Mouse (Mus musculus): Measurements from ENCODE around the gene Selenoh. TPM values are rescaled to one million over a fixed set of nuclear protein-coding genes. Genes with fewer than 3 reads are reported as not detected.

Selenoh gene
- polyA plus RNA-seq (2012; rRNA removed): 40.4 and 51.7 TPM in 2 replicates

- Histone ChIP-seq H3K4me1 (ENCODE audit: control insufficient read depth, insufficient read depth, low read length) (no peaks in the 10 kb centered on the region; the same call in 1 of the 2 replicates), H3K4me3 (replicated peaks; ENCODE audit: extremely low read depth, low read depth, low read length) (peak within 1 kb of the TSS; percentile 70)
- DNase-seq: peak; percentile 71
- peak; percentile 63; the same call in 1 of the 2 replicates for TF ChIP-seq POLR2A (IDR thresholded peaks at IDR 0.05; ENCODE audit: borderline replicate concordance, extremely low read depth, low read depth, low read length)
- no peak for TF ChIP-seq CTCF (IDR thresholded peaks at IDR 0.05; ENCODE audit: insufficient read depth, low read length)
- under 1% methylated on average over 20 of the region's 20 CpGs for WGBS
Measured at GRCm38 (mm10) chr2:84670569-84670933, at the start of gene Selenoh. Selenoh (minus strand) TSS chr2:84670770.

GRCm38 (mm10) chr2:84717357-84717756, 46.8 kb upstream of the Selenoh start:
- DNase-seq: no peak
- Histone ChIP-seq H3K4me1 (ENCODE audit: control insufficient read depth, insufficient read depth, low read length) (peaks cover 5% of the 10 kb centered on the region), H3K4me3 (replicated peaks; ENCODE audit: extremely low read depth, low read depth, low read length) (no peak overlapping the region)
- no peak for TF ChIP-seq POLR2A (IDR thresholded peaks at IDR 0.05; ENCODE audit: borderline replicate concordance, extremely low read depth, low read depth, low read length)
- 92% methylated on average over 4 of the region's 4 CpGs for WGBS

- Histone ChIP-seq H3K4me1 (ENCODE audit: control insufficient read depth, insufficient read depth, low read length) (peaks cover 5% of the 10 kb centered on the region), H3K4me3 (replicated peaks; ENCODE audit: extremely low read depth, low read depth, low read length) (no peak overlapping the region)
- TF ChIP-seq POLR2A (IDR thresholded peaks at IDR 0.05; ENCODE audit: borderline replicate concordance, extremely low read depth, low read depth, low read length) (no peak), CTCF (IDR thresholded peaks at IDR 0.05; ENCODE audit: insufficient read depth, low read length) (no peak)
- WGBS: 18% methylated on average over 9 of the region's 9 CpGs
- no peak for DNase-seq
Measured at GRCm38 (mm10) chr2:84716423-84717355, 46.1 kb upstream of the Selenoh start.

GRCm38 (mm10) chr2:84715562-84716361, 45.2 kb upstream of the Selenoh start:
- WGBS: under 1% methylated on average over 33 of the region's 33 CpGs
- H3K4me1 ChIP-seq (ENCODE audit: control insufficient read depth, insufficient read depth, low read length): peaks cover 5% of the 10 kb centered on the region
- DNase-seq: peak; percentile 78
- no peak for TF ChIP-seq CTCF (IDR thresholded peaks at IDR 0.05; ENCODE audit: insufficient read depth, low read length)
- TF ChIP-seq POLR2A (IDR thresholded peaks at IDR 0.05; ENCODE audit: borderline replicate concordance, extremely low read depth, low read depth, low read length): peak; percentile 51; the same call in 1 of the 2 replicates
- peak overlapping the region; percentile 88 for H3K4me3 ChIP-seq (replicated peaks; ENCODE audit: extremely low read depth, low read depth, low read length)

- WGBS: under 1% methylated on average over 107 of the region's 107 CpGs
- peak within 1 kb of the TSS; percentile 94 for H3K4me3 ChIP-seq (replicated peaks; ENCODE audit: extremely low read depth, low read depth, low read length)
- peaks cover 5% of the 10 kb centered on the region for H3K4me1 ChIP-seq (ENCODE audit: control insufficient read depth, insufficient read depth, low read length)
- peak; percentile 98 for DNase-seq
- TF ChIP-seq CTCF (IDR thresholded peaks at IDR 0.05; ENCODE audit: insufficient read depth, low read length) (no peak), POLR2A (IDR thresholded peaks at IDR 0.05; ENCODE audit: borderline replicate concordance, extremely low read depth, low read depth, low read length) (peak; percentile 99)
Measured at GRCm38 (mm10) chr2:84714811-84715561, 44.4 kb upstream of the Selenoh start, which contains the start of gene Zdhhc5. Zdhhc5 (minus strand) TSS chr2:84715180.

- DNase-seq: no peak
- TF ChIP-seq CTCF (IDR thresholded peaks at IDR 0.05; ENCODE audit: insufficient read depth, low read length) (no peak), POLR2A (IDR thresholded peaks at IDR 0.05; ENCODE audit: borderline replicate concordance, extremely low read depth, low read depth, low read length) (no peak)
- WGBS: under 1% methylated on average over 26 of the region's 26 CpGs
- Histone ChIP-seq H3K4me3 (replicated peaks; ENCODE audit: extremely low read depth, low read depth, low read length) (peak overlapping the region; percentile 94), H3K4me1 (ENCODE audit: control insufficient read depth, insufficient read depth, low read length) (peaks cover 5% of the 10 kb centered on the region)
Measured at GRCm38 (mm10) chr2:84714422-84714810, 43.8 kb upstream of the Selenoh start.

GRCm38 (mm10) chr2:84711898-84712297, 41.3 kb upstream of the Selenoh start:
- WGBS: 81% methylated on average over 2 of the region's 2 CpGs
- Histone ChIP-seq H3K4me1 (ENCODE audit: control insufficient read depth, insufficient read depth, low read length) (peaks cover 11% of the 10 kb centered on the region), H3K4me3 (replicated peaks; ENCODE audit: extremely low read depth, low read depth, low read length) (no peak overlapping the region)
- no peak for DNase-seq
- TF ChIP-seq POLR2A (IDR thresholded peaks at IDR 0.05; ENCODE audit: borderline replicate concordance, extremely low read depth, low read depth, low read length) (no peak), CTCF (IDR thresholded peaks at IDR 0.05; ENCODE audit: insufficient read depth, low read length) (no peak)

- Histone ChIP-seq H3K4me3 (replicated peaks; ENCODE audit: extremely low read depth, low read depth, low read length) (no peak overlapping the region), H3K4me1 (ENCODE audit: control insufficient read depth, insufficient read depth, low read length) (peaks cover 8% of the 10 kb centered on the region)
- TF ChIP-seq POLR2A (IDR thresholded peaks at IDR 0.05; ENCODE audit: borderline replicate concordance, extremely low read depth, low read depth, low read length): no peak
- TF ChIP-seq CTCF (IDR thresholded peaks at IDR 0.05; ENCODE audit: insufficient read depth, low read length): no peak
- WGBS: 64% methylated on average over 1 of the region's 1 CpGs
- no peak for DNase-seq
Measured at GRCm38 (mm10) chr2:84707523-84707922, 37.0 kb upstream of the Selenoh start.

GRCm38 (mm10) chr2:84705295-84705694, 34.7 kb upstream of the Selenoh start:
- DNase-seq: no peak
- 60% methylated on average over 1 of the region's 1 CpGs for WGBS
- no peak for TF ChIP-seq CTCF (IDR thresholded peaks at IDR 0.05; ENCODE audit: insufficient read depth, low read length)
- no peak for TF ChIP-seq POLR2A (IDR thresholded peaks at IDR 0.05; ENCODE audit: borderline replicate concordance, extremely low read depth, low read depth, low read length)
- H3K4me1 ChIP-seq (ENCODE audit: control insufficient read depth, insufficient read depth, low read length): peaks cover 8% of the 10 kb centered on the region
- H3K4me3 ChIP-seq (replicated peaks; ENCODE audit: extremely low read depth, low read depth, low read length): no peak overlapping the region
